Mouse (Mus musculus): ENCODE data around the gene Disp2. TPM values are rescaled to one million over a fixed set of nuclear protein-coding genes. Genes with fewer than 3 reads are reported as not detected.

The Disp2 gene
- polyA plus RNA-seq, 1 experiment, result 0.06 TPM

- H3K27me3 ChIP-seq (replicated peaks), result no peaks in the 10 kb centered on the region
- no peak for TF ChIP-seq FLI1 (IDR thresholded peaks at IDR 0.05; ENCODE audit: low read length)
- no peak for TF ChIP-seq GATA1 (IDR thresholded peaks at IDR 0.05; ENCODE audit: borderline replicate concordance, low read length)
These were observed 49.6 kb downstream of the Disp2 start for GRCm38 (mm10) chr2:118829096-118829495.

GRCm38 (mm10) chr2:118834061-118834460 lies 54.5 kb downstream of the Disp2 start:
- Histone ChIP-seq H3K4me1 (peaks cover 11% of the 10 kb centered on the region), H3K27me3 (replicated peaks) (peaks cover 3% of the 10 kb centered on the region), H3K36me3 (replicated peaks; ENCODE audit: low read length) (peaks cover 80% of the 10 kb centered on the region), H3K4me3 (replicated peaks) (no peak overlapping the region), H3K9me3 (no peaks in the 10 kb centered on the region)
- no peak for TF ChIP-seq GATA1 (IDR thresholded peaks at IDR 0.05; ENCODE audit: borderline replicate concordance, low read length)
- TF ChIP-seq FLI1 (IDR thresholded peaks at IDR 0.05; ENCODE audit: low read length), result no peak

More at GRCm38 (mm10) chr2:118829096-118829495, 49.6 kb downstream of the Disp2 start:
- Histone ChIP-seq H3K4me1 (no peaks in the 10 kb centered on the region), H3K9me3 (peaks cover 6% of the 10 kb centered on the region), H3K4me3 (replicated peaks) (no peak overlapping the region), H3K36me3 (replicated peaks; ENCODE audit: low read length) (peaks cover 100% of the 10 kb centered on the region)

- Histone ChIP-seq H3K4me3 (replicated peaks) (no peak overlapping the region), H3K9me3 (no peaks in the 10 kb centered on the region), H3K27me3 (replicated peaks) (peaks cover 5% of the 10 kb centered on the region), H3K4me1 (peaks cover 11% of the 10 kb centered on the region), H3K36me3 (replicated peaks; ENCODE audit: low read length) (peaks cover 70% of the 10 kb centered on the region)
- TF ChIP-seq FLI1 (IDR thresholded peaks at IDR 0.05; ENCODE audit: low read length) (no peak), GATA1 (IDR thresholded peaks at IDR 0.05; ENCODE audit: borderline replicate concordance, low read length) (no peak)
These were observed 55.6 kb downstream of the Disp2 start for GRCm38 (mm10) chr2:118835115-118835514.

- peaks cover 1% of the 10 kb centered on the region for H3K9me3 ChIP-seq
- no peak for TF ChIP-seq FLI1 (IDR thresholded peaks at IDR 0.05; ENCODE audit: low read length)
- TF ChIP-seq GATA1 (IDR thresholded peaks at IDR 0.05; ENCODE audit: borderline replicate concordance, low read length), result peak; percentile 46; the same call in 1 of the 3 replicates
- H3K36me3 ChIP-seq (replicated peaks; ENCODE audit: low read length), result peaks cover 38% of the 10 kb centered on the region
- peaks cover 24% of the 10 kb centered on the region for H3K4me1 ChIP-seq
- H3K27me3 ChIP-seq (replicated peaks), result peaks cover 25% of the 10 kb centered on the region
- no peak overlapping the region for H3K4me3 ChIP-seq (replicated peaks)
These were observed 58.8 kb downstream of the Disp2 start for GRCm38 (mm10) chr2:118838330-118838729.

- Histone ChIP-seq H3K36me3 (replicated peaks; ENCODE audit: low read length) (peaks cover 9% of the 10 kb centered on the region), H3K9me3 (peaks cover 17% of the 10 kb centered on the region), H3K27me3 (replicated peaks) (peaks cover 50% of the 10 kb centered on the region), H3K4me1 (peaks cover 25% of the 10 kb centered on the region), H3K4me3 (replicated peaks) (no peak overlapping the region)
- TF ChIP-seq FLI1 (IDR thresholded peaks at IDR 0.05; ENCODE audit: low read length) (no peak), GATA1 (IDR thresholded peaks at IDR 0.05; ENCODE audit: borderline replicate concordance, low read length) (no peak)
These were observed 61.7 kb downstream of the Disp2 start for GRCm38 (mm10) chr2:118841186-118841585.

GRCm38 (mm10) chr2:118841774-118842173 lies 62.3 kb downstream of the Disp2 start:
- H3K9me3 ChIP-seq, result peaks cover 17% of the 10 kb centered on the region
- H3K4me1 ChIP-seq, result peaks cover 28% of the 10 kb centered on the region
- H3K27me3 ChIP-seq (replicated peaks), result peaks cover 52% of the 10 kb centered on the region
- H3K4me3 ChIP-seq (replicated peaks), result no peak overlapping the region
- TF ChIP-seq FLI1 (IDR thresholded peaks at IDR 0.05; ENCODE audit: low read length) (no peak), GATA1 (IDR thresholded peaks at IDR 0.05; ENCODE audit: borderline replicate concordance, low read length) (no peak)
- H3K36me3 ChIP-seq (replicated peaks; ENCODE audit: low read length), result peaks cover 3% of the 10 kb centered on the region

GRCm38 (mm10) chr2:118844427-118844826 lies 64.9 kb downstream of the Disp2 start:
- Histone ChIP-seq H3K4me1 (peaks cover 22% of the 10 kb centered on the region), H3K36me3 (replicated peaks; ENCODE audit: low read length) (no peaks in the 10 kb centered on the region), H3K4me3 (replicated peaks) (no peak overlapping the region), H3K27me3 (replicated peaks) (peaks cover 69% of the 10 kb centered on the region), H3K9me3 (peaks cover 17% of the 10 kb centered on the region)
- TF ChIP-seq FLI1 (IDR thresholded peaks at IDR 0.05; ENCODE audit: low read length) (no peak), GATA1 (IDR thresholded peaks at IDR 0.05; ENCODE audit: borderline replicate concordance, low read length) (no peak)

GRCm38 (mm10) chr2:118846246-118846645 lies 66.7 kb downstream of the Disp2 start:
- Histone ChIP-seq H3K9me3 (peaks cover 17% of the 10 kb centered on the region), H3K4me3 (replicated peaks) (no peak overlapping the region), H3K27me3 (replicated peaks) (peaks cover 72% of the 10 kb centered on the region), H3K4me1 (peaks cover 19% of the 10 kb centered on the region), H3K36me3 (replicated peaks; ENCODE audit: low read length) (no peaks in the 10 kb centered on the region)
- TF ChIP-seq FLI1 (IDR thresholded peaks at IDR 0.05; ENCODE audit: low read length) (no peak), GATA1 (IDR thresholded peaks at IDR 0.05; ENCODE audit: borderline replicate concordance, low read length) (no peak)

GRCm38 (mm10) chr2:118851756-118852155 lies 72.2 kb downstream of the Disp2 start:
- TF ChIP-seq FLI1 (IDR thresholded peaks at IDR 0.05; ENCODE audit: low read length) (no peak), GATA1 (IDR thresholded peaks at IDR 0.05; ENCODE audit: borderline replicate concordance, low read length) (no peak)
- Histone ChIP-seq H3K9me3 (no peaks in the 10 kb centered on the region), H3K27me3 (replicated peaks) (peaks cover 49% of the 10 kb centered on the region), H3K4me3 (replicated peaks) (no peak overlapping the region), H3K4me1 (peaks cover 5% of the 10 kb centered on the region), H3K36me3 (replicated peaks; ENCODE audit: low read length) (no peaks in the 10 kb centered on the region)

Other genes starting within 250 kb of the Disp2 start
- gene Bmf, start 230.0 kb upstream of the Disp2 start, polyA plus RNA-seq (2012; ENCODE audit: insufficient read depth, low replicate concordance), result 6.3 and 11.4 TPM in 2 replicates
- 1.9 and 5.4 TPM in 2 replicates for gene Bub1b, start 181.5 kb upstream of the Disp2 start, polyA plus RNA-seq (2012; ENCODE audit: insufficient read depth, low replicate concordance)
- gene Pak6, start 116.4 kb upstream of the Disp2 start, polyA plus RNA-seq (2012; ENCODE audit: insufficient read depth, low replicate concordance), result 7.2 and 8.5 TPM in 2 replicates
- gene Ankrd63, start 75.8 kb upstream of the Disp2 start, polyA plus RNA-seq (2012; ENCODE audit: insufficient read depth, low replicate concordance), result 0.30 and 0.55 TPM in 2 replicates
- gene Plcb2, start 51.3 kb upstream of the Disp2 start, polyA plus RNA-seq (2012; ENCODE audit: insufficient read depth, low replicate concordance), result 14.4 and 25.8 TPM in 2 replicates
- gene Inafm2, start 34.0 kb upstream of the Disp2 start, polyA plus RNA-seq (2012; ENCODE audit: insufficient read depth, low replicate concordance), result 374 and 820 TPM in 2 replicates
- gene Ccdc9b, start 17.1 kb upstream of the Disp2 start, polyA plus RNA-seq (2012; ENCODE audit: insufficient read depth, low replicate concordance), result 0.57 TPM in 1 of 2 replicates, not detected in the other
- 17.2 and 54.9 TPM in 2 replicates for gene Phgr1, start 7.0 kb upstream of the Disp2 start, polyA plus RNA-seq (2012; ENCODE audit: insufficient read depth, low replicate concordance)
- gene Knstrn, start 34.3 kb downstream of the Disp2 start, polyA plus RNA-seq (2012; ENCODE audit: insufficient read depth, low replicate concordance), result 48.4 and 154 TPM in 2 replicates
- gene Ivd, start 82.2 kb downstream of the Disp2 start, polyA plus RNA-seq (2012; ENCODE audit: insufficient read depth, low replicate concordance), result 2.1 and 3.2 TPM in 2 replicates
- gene Bahd1, start 120.7 kb downstream of the Disp2 start, polyA plus RNA-seq (2012; ENCODE audit: insufficient read depth, low replicate concordance), result 11.5 and 14.8 TPM in 2 replicates
- gene Chst14, start 146.8 kb downstream of the Disp2 start, polyA plus RNA-seq (2012; ENCODE audit: insufficient read depth, low replicate concordance), result 0.81 and 2.1 TPM in 2 replicates
- 11.1 and 12.4 TPM in 2 replicates for gene Ccdc32, start 249.7 kb downstream of the Disp2 start, polyA plus RNA-seq (2012; ENCODE audit: insufficient read depth, low replicate concordance)

Data from megakaryocyte, embryonic 14.5 days (primary cell).